Mouse (Mus musculus): ENCODE measurements around the gene Eri3. TPM values are rescaled to one million over a fixed set of nuclear protein-coding genes. Genes with fewer than 3 reads are reported as not detected.

Gene Eri3
- polyA plus RNA-seq (2015; fragmentation: Nextera tagmentation; extraction: Ambion mirVana) = 86.0 and 89.4 TPM in 2 replicates

GRCm38 (mm10) chr4:117550140-117550851, at the start of gene Eri3:
TSS of gene Eri3 (plus strand) at chr4:117550365.

GRCm38 (mm10) chr4:117681931-117682461, 131.8 kb downstream of the Eri3 start, which contains the start of gene Dmap1:
TSS of gene Dmap1 (minus strand) at chr4:117682273.

Small RNA genes within 50 kb of the gene (microRNA-seq; reads per million reads assigned to microRNA genes)
- 0 reads per million in 2 experiments for gene Gm25559

Other genes starting within 250 kb of the Eri3 start
- gene Rnf220, start 53.3 kb upstream of the Eri3 start, polyA plus RNA-seq (2015; fragmentation: Nextera tagmentation; extraction: Ambion mirVana) = 43.6 and 48.4 TPM in 2 replicates
- gene Dmap1, start 131.9 kb downstream of the Eri3 start, polyA plus RNA-seq (2015; fragmentation: Nextera tagmentation; extraction: Ambion mirVana) = 33.4 and 36.9 TPM in 2 replicates
- not detected in 2 replicates for gene Gm12845, start 174.0 kb downstream of the Eri3 start, polyA plus RNA-seq (2015; fragmentation: Nextera tagmentation; extraction: Ambion mirVana)
- gene Klf17, start 215.3 kb downstream of the Eri3 start, polyA plus RNA-seq (2015; fragmentation: Nextera tagmentation; extraction: Ambion mirVana) = not detected in 2 replicates

Data from skeletal muscle tissue, postnatal 0 days (tissue).